Mouse (Mus musculus) thymus, adult 2 months (tissue): ENCODE results near the gene Phf20.

Experiments
- CTCF ChIP-seq: fragments of 200-500 bp; IDR thresholded peaks from 2 replicates; pipeline ENCODE4 v1.5.1; 2012; ENCODE audit warnings: mild to moderate bottlenecking, control low read depth, low read length, moderate library complexity, borderline replicate concordance; ENCODE audit not compliant: control insufficient read depth, poor library complexity, insufficient read depth; ENCODE audit errors: extremely low read depth
- POLR2A ChIP-seq: fragments of 200-500 bp; IDR thresholded peaks from 2 replicates; pipeline ENCODE4 v1.6.1; 2012; ENCODE audit warnings: mild to moderate bottlenecking, low read length, control low read depth, moderate library complexity; ENCODE audit not compliant: control insufficient read depth, poor library complexity, insufficient read depth; ENCODE audit errors: extremely low read depth

GRCm38 (mm10) chr2:156302063-156302462 is 105.8 kb downstream of the Phf20 start:
- TF ChIP-seq POLR2A (no peak), CTCF (no peak)
